Mouse (Mus musculus) testis, adult 2 months (tissue): ENCODE measurements around the gene Olfm2.

Source experiments
- CTCF ChIP-seq: fragments of 200-500 bp; IDR thresholded peaks from 2 replicates; pipeline ENCODE4 v1.5.1; 2012; ENCODE audit warnings: low read depth, mild to moderate bottlenecking, inconsistent platforms, low read length, moderate library complexity; ENCODE audit not compliant: control insufficient read depth, insufficient read depth, insufficient replicate concordance
- POLR2A ChIP-seq: fragments of 200-500 bp; IDR thresholded peaks from 2 replicates; pipeline ENCODE4 v1.6.1; 2012; ENCODE audit warnings: low read depth, mild to moderate bottlenecking, inconsistent platforms, low read length, moderate library complexity; ENCODE audit not compliant: control insufficient read depth

GRCm38 (mm10) chr9:20789651-20790050 is 43.5 kb upstream of the Olfm2 start:
- TF ChIP-seq POLR2A (no peak), CTCF (no peak)
